Mouse (Mus musculus): ENCODE data around the gene Prtg. TPM values are rescaled to one million over a fixed set of nuclear protein-coding genes. Genes with fewer than 3 reads are reported as not detected.

Gene Prtg
- polyA plus RNA-seq, 1 experiment from 2014 or later, result 0.06 TPM

DNA sequence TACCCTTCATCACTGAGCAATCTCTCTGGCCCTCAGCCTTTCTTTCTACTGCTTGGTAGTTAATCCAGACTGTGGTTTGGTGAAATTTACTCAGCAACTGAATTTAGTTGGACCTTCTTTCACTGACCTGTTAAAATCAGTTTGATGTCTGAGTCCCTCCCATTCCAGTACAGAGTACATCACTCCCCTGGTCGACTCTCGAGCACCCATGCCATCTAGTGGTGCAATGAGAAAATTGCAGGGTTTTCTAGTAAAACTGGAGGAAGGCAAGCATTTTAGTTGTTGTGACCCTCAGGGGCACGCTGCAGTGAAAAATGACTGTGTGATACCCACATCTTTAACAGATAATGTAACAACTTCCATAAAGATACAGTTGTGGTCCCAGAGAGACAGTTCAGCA lies 77.3 kb downstream of the Prtg start:
- no peaks in the 10 kb centered on the region for H3K27me3 ChIP-seq (ENCODE audit: control insufficient read depth, insufficient read depth, low read length)
- ATAC-seq (ENCODE audit: low FRiP score, low TSS enrichment) (0 out of 2 replicates have a peak, but pooled peaks have one; percentile 56), DNase-seq (ENCODE audit: low spot score) (peak; percentile 34)
- no peak overlapping the region for H3K4me2 ChIP-seq (replicated peaks; ENCODE audit: low read depth)
- H3K27ac ChIP-seq (replicated peaks), result no peak overlapping the region
- H3K9ac ChIP-seq (ENCODE audit: low read length), result no peak overlapping the region
- H3K36me3 ChIP-seq (ENCODE audit: control insufficient read depth, insufficient read depth, low read length), result no peaks in the 10 kb centered on the region
- 8% methylated on average over 3 of the region's 3 CpGs for WGBS
- no peak overlapping the region for H3K4me3 ChIP-seq (ENCODE audit: low read depth, low read length)
- peaks cover 4% of the 10 kb centered on the region; the same call in 1 of the 2 replicates for H3K4me1 ChIP-seq (replicated peaks; ENCODE audit: control insufficient read depth, insufficient read depth)
- H3K9me3 ChIP-seq (ENCODE audit: control insufficient read depth, low read length), result no peaks in the 10 kb centered on the region
- no peak for TF ChIP-seq EP300 (optimal IDR thresholded peaks at IDR 0.05)
- peak; percentile 95 for TF ChIP-seq CTCF (IDR thresholded peaks at IDR 0.05; ENCODE audit: low read depth)

DNA sequence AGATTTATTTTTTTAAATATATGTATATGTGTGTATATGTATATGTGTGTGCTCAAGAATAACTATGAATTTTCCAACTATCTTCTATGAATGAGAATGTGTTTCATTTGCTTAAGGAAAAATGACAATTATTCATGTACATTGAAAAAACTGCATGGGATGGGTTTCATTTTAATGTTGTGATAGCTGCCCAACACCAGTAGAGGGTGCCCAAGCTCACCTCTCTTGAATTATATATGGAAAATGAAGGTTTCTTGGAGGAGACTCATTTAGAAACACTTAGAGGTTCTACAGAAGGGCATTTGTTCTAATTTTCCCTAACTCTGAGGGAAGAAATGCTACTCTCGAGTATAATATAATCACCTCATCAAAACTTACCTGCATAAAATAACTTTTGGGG lies 83.1 kb downstream of the Prtg start:
- H3K4me1 ChIP-seq (replicated peaks; ENCODE audit: control insufficient read depth, insufficient read depth), result no peaks in the 10 kb centered on the region
- no peak overlapping the region for H3K4me3 ChIP-seq (ENCODE audit: low read depth, low read length)
- no peak overlapping the region for H3K9ac ChIP-seq (ENCODE audit: low read length)
- no peaks in the 10 kb centered on the region for H3K36me3 ChIP-seq (ENCODE audit: control insufficient read depth, insufficient read depth, low read length)
- no peaks in the 10 kb centered on the region for H3K9me3 ChIP-seq (ENCODE audit: control insufficient read depth, low read length)
- no peaks in the 10 kb centered on the region for H3K27me3 ChIP-seq (ENCODE audit: control insufficient read depth, insufficient read depth, low read length)
- ATAC-seq (ENCODE audit: low FRiP score, low TSS enrichment) (no peak), DNase-seq (ENCODE audit: low spot score) (no peak)
- H3K27ac ChIP-seq (replicated peaks), result no peak overlapping the region
- 70% methylated on average over 1 of the region's 1 CpGs for WGBS
- peak; percentile 70 for TF ChIP-seq CTCF (IDR thresholded peaks at IDR 0.05; ENCODE audit: low read depth)
- no peak for TF ChIP-seq EP300 (optimal IDR thresholded peaks at IDR 0.05)
- no peak overlapping the region for H3K4me2 ChIP-seq (replicated peaks; ENCODE audit: low read depth)

DNA sequence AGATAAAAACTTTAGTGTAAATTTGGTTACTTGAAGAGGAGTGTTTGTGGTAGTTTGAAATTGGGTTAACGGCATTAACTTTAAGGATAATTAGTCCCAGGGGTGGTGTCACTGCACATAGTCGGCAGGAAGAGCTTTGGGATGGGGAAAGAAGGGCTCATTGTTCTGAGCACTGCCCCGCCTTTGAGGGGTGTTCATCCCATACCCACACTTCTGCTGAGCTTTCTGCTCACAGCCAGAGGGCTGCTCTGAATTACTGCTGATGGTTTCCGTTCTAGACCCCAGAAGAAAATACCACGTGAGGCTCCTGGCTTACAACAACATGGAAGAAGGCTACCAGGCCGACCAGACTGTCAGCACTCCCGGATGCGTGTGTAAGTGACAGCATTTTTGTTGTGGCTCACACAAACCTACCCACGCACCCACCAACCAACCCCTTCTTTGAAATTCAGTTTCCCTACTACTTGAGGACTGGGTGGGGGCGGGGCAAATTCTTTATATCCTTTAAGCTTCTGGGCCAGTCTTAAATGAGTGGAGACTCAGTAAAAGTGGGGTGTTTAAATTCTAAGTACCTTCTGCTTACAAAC lies 83.9 kb downstream of the Prtg start:
- H3K4me1 ChIP-seq (replicated peaks; ENCODE audit: control insufficient read depth, insufficient read depth), result no peaks in the 10 kb centered on the region
- no peaks in the 10 kb centered on the region for H3K36me3 ChIP-seq (ENCODE audit: control insufficient read depth, insufficient read depth, low read length)
- no peak for TF ChIP-seq EP300 (optimal IDR thresholded peaks at IDR 0.05)
- TF ChIP-seq CTCF (IDR thresholded peaks at IDR 0.05; ENCODE audit: low read depth), result no peak
- H3K4me2 ChIP-seq (replicated peaks; ENCODE audit: low read depth), result no peak overlapping the region
- H3K9ac ChIP-seq (ENCODE audit: low read length), result no peak overlapping the region
- H3K9me3 ChIP-seq (ENCODE audit: control insufficient read depth, low read length), result no peaks in the 10 kb centered on the region
- no peaks in the 10 kb centered on the region for H3K27me3 ChIP-seq (ENCODE audit: control insufficient read depth, insufficient read depth, low read length)
- no peak overlapping the region for H3K4me3 ChIP-seq (ENCODE audit: low read depth, low read length)
- DNase-seq (ENCODE audit: low spot score) (no peak), ATAC-seq (ENCODE audit: low FRiP score, low TSS enrichment) (no peak)
- H3K27ac ChIP-seq (replicated peaks), result no peak overlapping the region
- WGBS, result 82% methylated on average over 10 of the region's 10 CpGs

DNA sequence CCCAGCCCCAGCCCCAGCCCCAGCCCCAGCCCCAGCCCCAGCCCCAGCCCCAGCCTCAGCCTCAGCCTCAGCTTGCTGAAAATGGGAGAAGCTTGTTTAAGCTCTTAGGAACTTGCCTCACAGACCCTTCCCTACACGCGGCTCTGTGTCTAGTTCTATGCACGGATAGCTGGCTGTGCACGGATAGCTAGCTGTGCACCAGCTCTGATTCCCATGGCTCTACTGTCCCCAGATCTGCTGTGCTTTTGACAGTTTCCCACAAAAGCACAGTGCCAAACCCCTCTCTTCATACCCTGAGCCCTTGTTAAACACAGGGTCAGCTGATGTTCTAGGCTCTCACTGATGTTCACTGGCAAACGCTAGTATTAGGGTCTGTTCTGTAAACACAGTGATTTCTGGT lies 86.1 kb downstream of the Prtg start:
- H3K27ac ChIP-seq (replicated peaks), result no peak overlapping the region
- TF ChIP-seq CTCF (IDR thresholded peaks at IDR 0.05; ENCODE audit: low read depth) (no peak), EP300 (optimal IDR thresholded peaks at IDR 0.05) (no peak)
- no peaks in the 10 kb centered on the region for H3K4me1 ChIP-seq (replicated peaks; ENCODE audit: control insufficient read depth, insufficient read depth)
- no peaks in the 10 kb centered on the region for H3K36me3 ChIP-seq (ENCODE audit: control insufficient read depth, insufficient read depth, low read length)
- H3K9ac ChIP-seq (ENCODE audit: low read length), result no peak overlapping the region
- H3K9me3 ChIP-seq (ENCODE audit: control insufficient read depth, low read length), result no peaks in the 10 kb centered on the region
- no peaks in the 10 kb centered on the region for H3K27me3 ChIP-seq (ENCODE audit: control insufficient read depth, insufficient read depth, low read length)
- no peak overlapping the region for H3K4me2 ChIP-seq (replicated peaks; ENCODE audit: low read depth)
- WGBS, result 89% methylated on average over 5 of the region's 5 CpGs
- ATAC-seq (ENCODE audit: low FRiP score, low TSS enrichment) (no peak), DNase-seq (ENCODE audit: low spot score) (no peak)
- H3K4me3 ChIP-seq (ENCODE audit: low read depth, low read length), result no peak overlapping the region

DNA sequence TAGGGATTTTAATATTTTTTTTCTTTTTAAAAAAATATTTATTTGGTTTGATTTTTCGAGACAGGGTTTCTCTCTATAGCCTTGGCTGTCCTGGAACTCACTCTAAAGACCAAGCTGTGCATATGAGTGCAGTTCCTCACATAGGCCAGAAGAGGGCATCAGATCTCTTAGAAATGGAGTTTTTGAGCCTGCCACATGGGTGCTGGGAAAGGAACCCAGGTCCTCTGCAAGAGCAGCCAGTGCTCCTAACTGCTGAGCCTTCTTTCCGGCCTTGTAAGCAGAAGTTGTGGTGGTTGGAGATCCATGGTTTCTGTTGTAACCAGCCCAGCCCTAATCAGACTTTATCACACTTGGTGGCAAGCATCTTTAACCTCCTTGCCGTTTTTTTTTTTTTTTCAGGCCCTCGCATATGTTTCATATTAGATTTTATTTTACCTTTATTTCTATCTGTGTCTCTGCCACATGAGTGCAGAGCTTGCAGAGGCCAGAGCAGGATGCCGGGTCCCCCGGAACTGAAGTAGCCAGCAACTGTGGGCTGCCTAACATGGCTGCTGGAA lies 88.2 kb downstream of the Prtg start:
- Histone ChIP-seq H3K4me1 (replicated peaks; ENCODE audit: control insufficient read depth, insufficient read depth) (no peaks in the 10 kb centered on the region), H3K36me3 (ENCODE audit: control insufficient read depth, insufficient read depth, low read length) (no peaks in the 10 kb centered on the region), H3K27ac (replicated peaks) (no peak overlapping the region), H3K9ac (ENCODE audit: low read length) (no peak overlapping the region), H3K27me3 (ENCODE audit: control insufficient read depth, insufficient read depth, low read length) (no peaks in the 10 kb centered on the region), H3K9me3 (ENCODE audit: control insufficient read depth, low read length) (no peaks in the 10 kb centered on the region), H3K4me2 (replicated peaks; ENCODE audit: low read depth) (no peak overlapping the region), H3K4me3 (ENCODE audit: low read depth, low read length) (no peak overlapping the region)
- no peak for ATAC-seq (ENCODE audit: low FRiP score, low TSS enrichment)
- WGBS, result 93% methylated on average over 6 of the region's 6 CpGs
- no peak for DNase-seq (ENCODE audit: low spot score)
- TF ChIP-seq CTCF (IDR thresholded peaks at IDR 0.05; ENCODE audit: low read depth), result peak; percentile 34; the same call in 1 of the 2 replicates
- no peak for TF ChIP-seq EP300 (optimal IDR thresholded peaks at IDR 0.05)

DNA sequence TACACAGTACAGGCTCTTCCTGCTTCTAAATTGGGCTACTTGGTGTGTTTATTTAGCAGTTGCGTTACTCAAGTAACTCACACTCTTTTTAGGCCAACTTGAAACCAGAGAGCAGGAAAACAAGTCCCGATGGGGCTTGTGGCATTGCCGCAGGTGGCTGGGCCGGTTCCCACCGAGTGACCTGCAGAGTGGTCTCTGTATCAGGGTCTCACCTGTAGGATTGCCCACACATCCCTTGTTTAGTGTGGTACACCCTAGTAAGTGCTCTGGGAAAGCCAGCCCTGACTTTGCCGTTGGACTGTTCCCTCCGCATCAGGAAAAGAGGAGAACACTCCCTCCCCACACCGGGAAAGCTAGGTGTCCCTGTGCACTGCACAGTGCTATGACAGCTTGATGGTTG lies 95.4 kb downstream of the Prtg start:
- Histone ChIP-seq H3K4me1 (replicated peaks; ENCODE audit: control insufficient read depth, insufficient read depth) (no peaks in the 10 kb centered on the region), H3K27ac (replicated peaks) (no peak overlapping the region), H3K9me3 (ENCODE audit: control insufficient read depth, low read length) (no peaks in the 10 kb centered on the region), H3K36me3 (ENCODE audit: control insufficient read depth, insufficient read depth, low read length) (no peaks in the 10 kb centered on the region), H3K4me2 (replicated peaks; ENCODE audit: low read depth) (no peak overlapping the region), H3K4me3 (ENCODE audit: low read depth, low read length) (no peak overlapping the region), H3K27me3 (ENCODE audit: control insufficient read depth, insufficient read depth, low read length) (no peaks in the 10 kb centered on the region), H3K9ac (ENCODE audit: low read length) (no peak overlapping the region)
- ATAC-seq (ENCODE audit: low FRiP score, low TSS enrichment), result no peak
- TF ChIP-seq EP300 (optimal IDR thresholded peaks at IDR 0.05) (no peak), CTCF (IDR thresholded peaks at IDR 0.05; ENCODE audit: low read depth) (no peak)
- DNase-seq (ENCODE audit: low spot score), result no peak
- 77% methylated on average over 8 of the region's 8 CpGs for WGBS

All from stomach, postnatal 0 days (tissue).